30 mouse cellular contexts compared by ENCODE assay signal in the genomic region with DNA sequence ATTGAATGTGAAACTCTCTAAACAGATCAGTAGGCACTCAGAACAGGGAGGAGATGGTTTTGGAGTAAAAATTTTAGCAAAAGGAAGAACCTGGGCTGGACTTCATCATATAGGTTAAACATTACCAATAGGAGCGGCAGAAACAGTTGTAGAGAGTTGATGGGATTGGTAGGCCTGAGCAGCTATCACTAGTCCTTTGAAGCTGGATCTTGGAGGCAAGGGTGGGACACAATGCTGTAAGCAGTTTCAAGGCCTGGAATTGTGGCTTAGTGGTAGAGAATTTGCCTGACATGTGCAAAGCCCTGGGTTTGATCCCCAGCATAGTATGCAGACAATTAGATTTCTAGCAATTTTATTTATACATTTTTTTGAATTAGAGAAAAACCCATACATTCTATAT. TPM values are rescaled to one million over a fixed set of nuclear protein-coding genes. Genes with fewer than 3 reads are reported as not detected.
"Had no signal": no experiment of that assay in that cellular context is flagged by ENCODE, and none has a peak within 500 bp of the region (broad histone marks: within the 10 kb centered on the region; RNA-seq: fewer than 3 reads in every experiment).

No protein-coding gene starts in this region.

- H3K4me2 ChIP-seq: embryonic facial prominence, embryonic 12.5 days; embryonic facial prominence, embryonic 13.5 days; embryonic facial prominence, embryonic 15.5 days; forebrain, embryonic 12.5 days; forebrain, embryonic 13.5 days; forebrain, embryonic 15.5 days had no signal

- H3K27ac ChIP-seq: embryonic facial prominence, embryonic 10.5 days; embryonic facial prominence, embryonic 12.5 days; embryonic facial prominence, embryonic 13.5 days; embryonic facial prominence, embryonic 15.5 days; forebrain, embryonic 10.5 days; forebrain, embryonic 12.5 days; forebrain, embryonic 13.5 days; forebrain, embryonic 15.5 days; heart, adult 2 months had no signal

- H3K9ac ChIP-seq: embryonic facial prominence, embryonic 12.5 days; embryonic facial prominence, embryonic 13.5 days; embryonic facial prominence, embryonic 15.5 days; forebrain, embryonic 12.5 days; forebrain, embryonic 13.5 days; forebrain, embryonic 15.5 days; forebrain, postnatal 0 days had no signal

- H3K4me1 ChIP-seq: embryonic facial prominence, embryonic 10.5 days; embryonic facial prominence, embryonic 12.5 days; embryonic facial prominence, embryonic 13.5 days; embryonic facial prominence, embryonic 15.5 days; forebrain, embryonic 10.5 days; forebrain, embryonic 12.5 days; forebrain, embryonic 13.5 days had no signal

- ATAC-seq: forebrain, embryonic 13.5 days; forebrain, embryonic 14.5 days; forebrain, embryonic 15.5 days; forebrain, embryonic 16.5 days; forebrain, postnatal 0 days had no signal

- H3K9me3 ChIP-seq: embryonic facial prominence, embryonic 10.5 days; embryonic facial prominence, embryonic 12.5 days; embryonic facial prominence, embryonic 13.5 days; embryonic facial prominence, embryonic 15.5 days; forebrain, embryonic 10.5 days; forebrain, embryonic 12.5 days; forebrain, embryonic 13.5 days; forebrain, embryonic 15.5 days had no signal

- H3K4me3 ChIP-seq: embryonic facial prominence, embryonic 10.5 days; embryonic facial prominence, embryonic 12.5 days; embryonic facial prominence, embryonic 13.5 days; embryonic facial prominence, embryonic 15.5 days; erythroblast, embryonic 14.5 days; forebrain, embryonic 10.5 days; forebrain, embryonic 12.5 days; forebrain, embryonic 13.5 days; forebrain, embryonic 15.5 days; gastrocnemius, adult 2 months; heart, adult 2 months had no signal

- DNase-seq: cerebellum, adult 2 months; cerebellum, adult 8-10 months; cerebellum, adult 9-10 months; cerebellum, adult 9-11 months; cerebellum, postnatal 10 days; cerebellum, postnatal 14 days; cerebellum, postnatal 25 days; cerebellum, postnatal 36 days; embryo, embryonic 11 days; forebrain, postnatal 0 days; gastrocnemius, adult 2 months; gastrocnemius, postnatal 10 days; gastrocnemius, postnatal 14 days; gastrocnemius, postnatal 25 days; gastrocnemius, postnatal 36 days; heart, adult 11 months; heart, adult 18-20 months; heart, adult 2 months had no signal

- H3K27me3 ChIP-seq: embryonic facial prominence, embryonic 12.5 days; embryonic facial prominence, embryonic 13.5 days; embryonic facial prominence, embryonic 15.5 days; forebrain, embryonic 12.5 days; forebrain, embryonic 13.5 days; forebrain, embryonic 15.5 days had no signal

RNA-seq across cellular contexts. Expression of a gene that starts 43.2 kb away (rescaled TPM):
- total RNA-seq: common myeloid progenitor, adult 5-6 weeks had no signal
- polyA plus RNA-seq: erythroblast, embryonic 14.5 days had no signal
